Mouse (Mus musculus): ENCODE results near the gene Ube2d3.

DNA sequence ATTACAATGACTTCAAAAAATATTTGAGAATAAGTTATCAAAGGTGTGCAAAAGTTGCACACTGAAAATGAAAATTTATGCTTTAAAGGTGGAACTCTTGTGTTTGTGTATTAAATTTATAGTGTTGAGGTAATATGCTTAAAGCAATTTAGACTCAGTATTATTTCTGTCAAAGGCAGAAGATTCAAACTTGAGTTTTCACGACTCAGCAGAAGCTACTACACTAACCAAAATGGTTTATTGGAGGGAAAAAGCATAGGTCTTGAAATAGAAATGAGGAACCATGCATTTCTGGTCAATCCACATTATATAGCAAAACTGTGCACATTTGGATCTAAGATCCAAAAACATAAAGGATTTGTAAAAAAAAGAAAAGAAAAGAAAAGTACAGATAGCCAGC lies 32.9 kb downstream of the Ube2d3 start:
- no peak for TF ChIP-seq POLR2A (IDR thresholded peaks at IDR 0.05; ENCODE audit: extremely low read depth, insufficient read depth, low read length)
- no peak for TF ChIP-seq CTCF (IDR thresholded peaks at IDR 0.05; ENCODE audit: low read depth, low read length)
